Mouse (Mus musculus) layer of hippocampus, adult 9-10 months (tissue): ENCODE measurements around the gene Hnrnph1.
A peak's percentile ranks its signal among the peaks of the same experiment; 100 is the strongest.
"Not testable (repeated sequence)": the region's sequence is repeated elsewhere in the genome, so short reads cannot be mapped to it uniquely, and the experiment has no call there.

Experiments
- DNase-seq: peaks from one replicate; pipeline ENCODE4 v3.0.0; 2022; ENCODE audit warnings: low spot score

The Hnrnph1 gene

GRCm38 (mm10) chr11:50376911-50377891 lies at the start of gene Hnrnph1:
TSS of gene Hnrnph1 (plus strand) at chr11:50376990.
- peak; percentile 97 for DNase-seq

GRCm38 (mm10) chr11:50328075-50328625 lies 48.6 kb upstream of the Hnrnph1 start:
- no peak for DNase-seq

GRCm38 (mm10) chr11:50329378-50329777 lies 47.4 kb upstream of the Hnrnph1 start:
- no peak for DNase-seq

DNA sequence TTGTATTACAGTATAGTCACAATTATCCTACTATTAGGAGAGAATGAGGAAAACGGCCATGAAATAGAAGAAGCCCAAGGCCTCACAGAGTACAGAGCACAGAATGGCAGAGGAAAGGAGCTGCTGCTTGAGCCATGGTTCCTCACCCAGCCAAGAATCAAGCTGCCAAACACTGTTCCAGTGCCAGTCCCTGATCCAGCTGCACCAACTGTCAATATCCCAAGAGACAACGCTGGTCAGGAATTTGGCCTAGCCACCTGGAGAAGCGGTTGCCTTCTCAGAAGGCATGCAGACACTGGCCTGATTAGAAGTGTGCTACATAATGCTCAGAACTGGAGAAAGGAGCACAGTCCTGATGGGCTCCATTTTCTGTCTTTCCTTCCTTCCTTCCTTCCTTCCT lies 43.6 kb upstream of the Hnrnph1 start:
- DNase-seq = no peak

GRCm38 (mm10) chr11:50336126-50336525 lies 40.7 kb upstream of the Hnrnph1 start:
- DNase-seq = no peak

DNA sequence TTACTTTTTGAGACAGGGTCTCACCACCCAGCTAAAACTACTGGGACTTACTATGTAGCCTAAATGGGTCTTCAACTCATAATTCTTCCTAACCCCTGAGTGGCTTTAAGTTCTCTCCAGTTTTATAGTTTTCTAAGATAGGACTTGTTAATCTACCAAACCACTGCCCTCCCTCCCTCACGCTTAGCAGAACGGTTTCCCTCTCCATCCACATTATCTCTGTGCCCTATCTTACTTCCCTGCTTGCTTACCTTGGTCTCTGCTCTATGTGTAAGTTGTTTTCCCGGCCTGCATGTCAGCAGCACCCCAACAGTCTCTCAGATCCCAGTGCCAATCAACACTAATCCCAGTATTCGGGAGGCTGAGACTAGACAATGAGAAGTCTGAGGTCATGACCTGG lies 39.9 kb upstream of the Hnrnph1 start:
- no peak for DNase-seq

DNA sequence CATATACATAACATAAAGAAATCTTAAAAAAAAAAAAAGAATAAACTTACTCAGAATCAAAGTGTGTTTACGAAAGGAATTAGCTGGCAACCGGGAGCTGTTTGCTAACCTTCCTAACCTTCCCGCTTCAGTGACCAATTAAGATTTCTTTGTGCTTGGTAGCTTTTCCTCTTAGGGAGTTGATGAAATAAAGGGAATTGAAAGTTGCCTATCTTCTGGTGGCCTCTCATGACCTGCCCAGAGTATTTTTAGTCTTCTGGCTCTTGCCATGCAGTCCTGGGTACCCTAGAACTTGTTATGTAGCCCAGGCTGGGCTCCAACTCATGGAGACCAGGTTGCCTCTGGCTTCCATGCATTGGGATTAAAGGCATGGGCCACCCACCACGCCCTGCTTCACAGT lies 31.3 kb upstream of the Hnrnph1 start:
- no peak for DNase-seq

DNA sequence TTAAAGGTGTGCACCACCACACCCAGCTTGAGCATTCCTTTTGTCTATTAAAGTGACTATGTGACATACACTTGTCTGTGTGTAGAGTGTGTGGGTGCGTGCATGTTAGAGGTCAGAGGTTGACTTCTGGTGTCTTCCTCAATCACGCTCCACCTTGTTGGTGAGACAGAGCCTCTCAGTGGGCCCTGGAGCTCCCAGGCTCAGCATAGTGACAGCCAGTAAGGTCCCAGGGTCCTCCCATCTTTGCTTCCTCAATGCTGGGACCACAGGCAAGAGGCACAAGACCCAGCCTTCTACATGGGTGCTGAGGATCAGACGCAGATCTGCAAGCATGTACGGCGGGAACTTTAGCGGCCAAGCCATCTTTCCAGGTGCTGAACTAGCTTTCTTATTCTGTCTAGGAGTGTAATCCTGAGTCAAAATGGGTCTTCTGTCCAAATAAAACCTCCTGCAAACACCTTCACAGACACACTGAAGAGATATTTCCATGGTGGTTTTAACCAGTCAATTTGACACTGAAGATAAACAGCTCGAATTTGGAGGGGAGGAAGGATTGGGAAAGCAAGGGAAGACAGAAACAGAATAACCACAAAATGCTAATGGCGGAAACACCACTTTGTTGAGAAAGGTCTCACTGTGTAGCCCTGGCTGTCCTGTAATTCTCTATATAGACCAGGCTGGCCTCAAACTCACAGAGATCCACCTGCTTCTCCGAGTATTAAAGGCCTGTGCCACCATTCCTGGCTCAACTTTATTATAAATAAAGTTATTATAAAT lies 30.3 kb upstream of the Hnrnph1 start:
- no peak for DNase-seq

- DNase-seq = no peak
Observed at GRCm38 (mm10) chr11:50352177-50352576, 24.6 kb upstream of the Hnrnph1 start.

DNA sequence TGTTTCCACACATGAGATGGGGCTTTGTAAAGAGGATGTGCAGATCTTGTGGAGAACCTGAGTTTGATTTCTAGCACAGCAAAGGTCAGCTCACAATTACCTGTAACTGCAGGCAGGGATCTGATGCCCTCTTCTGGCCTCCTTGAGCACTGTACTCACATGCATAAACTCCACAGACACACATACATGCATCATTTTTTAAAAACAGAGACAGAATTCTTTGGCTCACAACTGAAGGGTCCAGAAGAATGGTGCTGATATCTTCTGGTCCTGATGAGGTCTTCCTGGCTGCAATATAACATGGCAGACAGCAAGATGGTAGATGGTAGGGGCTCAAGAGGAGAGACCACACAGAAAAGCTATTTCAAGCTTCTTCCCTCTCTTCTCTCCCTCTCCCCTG lies 22.6 kb upstream of the Hnrnph1 start, which contains the start of gene Cby3:
TSS of gene Cby3 (plus strand) at position 301 of the 400 bp plus-strand sequence.
- no peak for DNase-seq

- DNase-seq = no peak
Observed at GRCm38 (mm10) chr11:50354851-50355250, 21.9 kb upstream of the Hnrnph1 start.

GRCm38 (mm10) chr11:50355395-50355794 lies 21.4 kb upstream of the Hnrnph1 start:
- no peak for DNase-seq

DNA sequence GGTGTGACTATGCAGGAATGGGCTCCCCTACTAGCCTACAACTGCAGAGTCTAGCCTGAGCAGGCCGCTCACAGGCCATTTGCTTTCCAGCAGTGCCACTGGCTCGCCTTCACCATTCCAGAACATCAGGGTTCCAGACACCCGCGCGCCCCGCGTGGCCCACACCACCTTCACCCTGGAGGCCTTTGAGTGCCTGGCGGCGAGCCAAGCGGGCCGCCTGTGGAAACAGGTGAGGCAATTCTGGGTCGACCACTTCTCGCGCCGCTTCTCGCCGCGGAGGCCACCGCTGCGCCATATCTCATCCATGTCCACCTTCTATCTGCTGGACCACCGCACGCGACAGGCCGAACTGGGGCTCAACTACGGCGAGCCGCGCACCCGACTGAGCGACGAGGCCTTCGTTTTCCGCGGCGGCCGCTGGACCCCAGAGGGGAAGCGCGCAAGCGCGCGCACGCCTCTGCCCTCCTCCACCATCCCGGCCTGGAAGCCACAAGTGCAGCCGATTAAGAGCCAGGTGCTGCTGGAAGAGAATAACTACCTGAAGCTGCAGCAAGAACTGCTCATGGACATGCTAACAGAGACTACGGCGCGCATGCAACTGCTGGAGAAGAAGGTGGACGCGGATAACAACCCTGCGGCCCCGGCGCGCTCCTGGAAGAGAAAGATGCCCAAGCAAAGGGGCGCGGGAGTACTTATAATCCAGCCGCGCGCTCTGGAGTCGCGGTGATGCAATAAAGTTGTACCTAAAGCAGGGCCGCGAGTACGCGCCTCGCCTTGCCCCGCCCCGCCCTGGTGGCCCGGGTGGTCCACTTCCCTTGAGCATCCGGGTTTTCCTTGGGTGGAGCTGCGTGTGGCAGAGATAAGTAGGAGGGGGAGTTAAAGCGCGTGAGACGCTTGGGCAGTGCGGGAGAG lies 17.6 kb upstream of the Hnrnph1 start:
- DNase-seq = no peak

- not testable (repeated sequence) for DNase-seq
Observed at GRCm38 (mm10) chr11:50361282-50361681, 15.5 kb upstream of the Hnrnph1 start.

GRCm38 (mm10) chr11:50364548-50364947 lies 12.2 kb upstream of the Hnrnph1 start:
- peak; percentile 86 for DNase-seq

DNA sequence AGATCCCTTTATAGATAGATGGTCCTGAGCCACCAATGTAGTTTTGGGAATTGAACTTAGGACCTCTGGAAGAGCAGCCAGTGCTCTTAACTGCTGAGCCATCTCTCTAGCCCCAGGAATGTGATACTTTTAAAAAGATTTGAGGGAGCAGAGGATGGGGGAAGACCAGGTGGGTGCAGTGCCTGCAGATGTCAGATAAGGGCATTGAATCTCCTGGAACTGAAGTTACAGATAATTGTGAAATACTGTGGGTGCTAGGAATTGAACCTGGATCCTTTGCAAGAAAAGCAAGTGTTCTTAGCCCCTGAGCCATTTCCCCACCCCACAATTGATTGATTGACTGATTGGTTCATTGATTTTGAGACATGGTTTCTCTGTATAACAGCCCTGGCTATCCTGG lies 11.5 kb upstream of the Hnrnph1 start:
- no peak for DNase-seq

DNA sequence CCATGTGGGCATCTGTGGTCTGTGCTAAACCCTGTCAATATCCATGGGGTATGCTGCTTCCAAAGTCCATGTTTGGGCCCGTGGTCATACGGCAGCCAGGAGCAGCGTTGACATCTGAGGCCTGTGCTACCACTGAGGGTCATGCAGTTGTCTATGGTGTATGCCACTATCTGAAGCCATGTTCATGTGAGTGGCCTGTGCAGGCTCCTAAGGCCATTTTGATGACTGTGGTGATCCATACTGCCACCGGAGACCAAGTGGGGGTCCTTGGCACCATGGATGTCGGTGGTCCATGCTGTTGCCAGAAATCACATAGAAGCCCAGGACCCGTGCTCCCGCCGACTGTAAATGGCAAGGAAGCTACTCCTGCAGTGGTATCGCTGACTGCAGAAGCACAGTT lies 9.3 kb upstream of the Hnrnph1 start:
- DNase-seq = no peak

GRCm38 (mm10) chr11:50369360-50369911 lies 7.4 kb upstream of the Hnrnph1 start:
- DNase-seq = no peak

GRCm38 (mm10) chr11:50370969-50371368 lies 5.8 kb upstream of the Hnrnph1 start:
- DNase-seq = no peak

- no peak for DNase-seq
Observed at GRCm38 (mm10) chr11:50371399-50371841, 5.4 kb upstream of the Hnrnph1 start.

DNA sequence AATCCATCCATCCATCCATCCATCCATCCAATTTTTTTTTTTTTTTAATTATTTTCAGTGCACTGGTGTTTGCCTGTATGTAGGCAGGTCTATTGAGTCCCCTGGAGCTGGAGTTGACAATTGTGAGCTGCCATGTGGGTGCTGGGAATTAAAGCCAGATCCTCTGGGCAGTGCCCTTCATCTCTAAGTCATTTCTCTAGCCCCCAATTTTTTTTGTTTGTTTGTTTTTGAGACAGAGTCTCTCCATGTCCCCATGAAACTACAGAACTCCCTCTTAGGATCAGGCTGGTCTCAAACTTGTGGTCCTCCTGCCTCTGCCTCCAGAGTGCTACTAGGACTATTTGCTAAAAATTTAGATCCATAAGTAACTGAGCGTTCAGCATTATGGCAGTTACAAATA lies 4.9 kb upstream of the Hnrnph1 start:
- no peak for DNase-seq
